Mouse (Mus musculus) left cerebral cortex, adult 2 months (tissue): ENCODE results near the gene Tenm2. TPM values are rescaled to one million over a fixed set of nuclear protein-coding genes. Genes with fewer than 3 reads are reported as not detected.

Experiments used
- DNase-seq, 2 experiments: peaks; one replicate each; pipeline ENCODE4 v3.0.0; 2021 to 2022; ENCODE audit warnings: low spot score in 2 of 2, mixed read lengths in 1 of 2; ENCODE audit errors: extremely low spot score in 1 of 2
- H3K27ac ChIP-seq: fragments of 200-600 bp; 2 replicates; pipeline ENCODE4 v1.8.1; 2022
- H3K4me3 ChIP-seq: fragments of 200-600 bp; 2 replicates; pipeline ENCODE4 v1.8.1; 2022
- CTCF ChIP-seq: fragments of 200-600 bp; IDR thresholded peaks from 2 replicates; pipeline ENCODE4 v1.8.1; 2022; ENCODE audit warnings: antibody characterized with exemption, mild to moderate bottlenecking, moderate library complexity
- intact Hi-C: fragments of 180-260 bp; cut with DNase I; formaldehyde crosslinking; loops from one replicate; pipeline ENCODE4 v1.15.1; 2025
- total RNA-seq, 2 experiments: library from RNA; stranded (reverse); gene quantifications; 2 replicates each; pipeline ENCODE4 v1.2.3; 2021

Gene Tenm2
- total RNA-seq, 2 experiments from 2014 or later = 98.0 to 98.5 TPM

- DNase-seq = no peak
- Histone ChIP-seq H3K4me3 (no peak overlapping the region), H3K27ac (peak overlapping the region; percentile 73)
- intact Hi-C loops = no loop called here
- TF ChIP-seq CTCF = no peak
These were observed 1115.0 kb downstream of the Tenm2 start for GRCm38 (mm10) chr11:36120591-36121409.

GRCm38 (mm10) chr11:36113326-36113725, 1122.4 kb downstream of the Tenm2 start:
- intact Hi-C loops = no loop called here
- TF ChIP-seq CTCF = no peak
- no peak overlapping the region for H3K27ac ChIP-seq
- no peak for DNase-seq
- H3K4me3 ChIP-seq = no peak overlapping the region

- H3K27ac ChIP-seq = peak overlapping the region; percentile 59
- no peak for TF ChIP-seq CTCF
- H3K4me3 ChIP-seq = no peak overlapping the region
- intact Hi-C loops = no loop called here
- peak in 1 of 2 experiments; percentile 34 for DNase-seq
These were observed 1126.6 kb downstream of the Tenm2 start for GRCm38 (mm10) chr11:36108970-36109731.

- DNase-seq = no peak
- intact Hi-C loops = no loop called here
- no peak overlapping the region for H3K4me3 ChIP-seq
- H3K27ac ChIP-seq = 0 out of 2 replicates have a peak overlapping the region, but pooled peaks have one; percentile 11
- no peak for TF ChIP-seq CTCF
These were observed 1127.9 kb downstream of the Tenm2 start for GRCm38 (mm10) chr11:36107840-36108239.

- TF ChIP-seq CTCF = no peak
- Histone ChIP-seq H3K4me3 (no peak overlapping the region), H3K27ac (peak overlapping the region; percentile 44; the same call in 1 of the 2 replicates)
- DNase-seq = peak in 1 of 2 experiments; percentile 42
- intact Hi-C loops = no loop called here
These were observed 1129.1 kb downstream of the Tenm2 start for GRCm38 (mm10) chr11:36106639-36107038.

GRCm38 (mm10) chr11:36103556-36103955, 1132.2 kb downstream of the Tenm2 start:
- Histone ChIP-seq H3K27ac (no peak overlapping the region), H3K4me3 (no peak overlapping the region)
- intact Hi-C loops = no loop called here
- no peak for TF ChIP-seq CTCF
- DNase-seq = no peak

GRCm38 (mm10) chr11:36096219-36096618, 1139.5 kb downstream of the Tenm2 start:
- intact Hi-C loops = no loop called here
- Histone ChIP-seq H3K4me3 (no peak overlapping the region), H3K27ac (peak overlapping the region; percentile 63)
- peak in 1 of 2 experiments; percentile 33 for DNase-seq
- TF ChIP-seq CTCF = no peak

- intact Hi-C loops = no loop called here
- Histone ChIP-seq H3K4me3 (no peak overlapping the region), H3K27ac (no peak overlapping the region)
- no peak for TF ChIP-seq CTCF
- DNase-seq = no peak
These were observed 1145.6 kb downstream of the Tenm2 start for GRCm38 (mm10) chr11:36090210-36090609.

GRCm38 (mm10) chr11:36081399-36082053, 1154.2 kb downstream of the Tenm2 start:
- no peak for TF ChIP-seq CTCF
- no peak for DNase-seq
- no peak overlapping the region for H3K4me3 ChIP-seq
- H3K27ac ChIP-seq = no peak overlapping the region
- intact Hi-C loops = no loop called here

- DNase-seq = no peak
- H3K27ac ChIP-seq = no peak overlapping the region
- no peak overlapping the region for H3K4me3 ChIP-seq
- no peak for TF ChIP-seq CTCF
- intact Hi-C loops = no loop called here
These were observed 1155.0 kb downstream of the Tenm2 start for GRCm38 (mm10) chr11:36080766-36081165.

- no peak overlapping the region for H3K27ac ChIP-seq
- no peak for DNase-seq
- no peak overlapping the region for H3K4me3 ChIP-seq
- TF ChIP-seq CTCF = no peak
- intact Hi-C loops = no loop called here
These were observed 1157.4 kb downstream of the Tenm2 start for GRCm38 (mm10) chr11:36078391-36078790.
